8 mouse cellular contexts compared by ENCODE assay signal in the genomic region with DNA sequence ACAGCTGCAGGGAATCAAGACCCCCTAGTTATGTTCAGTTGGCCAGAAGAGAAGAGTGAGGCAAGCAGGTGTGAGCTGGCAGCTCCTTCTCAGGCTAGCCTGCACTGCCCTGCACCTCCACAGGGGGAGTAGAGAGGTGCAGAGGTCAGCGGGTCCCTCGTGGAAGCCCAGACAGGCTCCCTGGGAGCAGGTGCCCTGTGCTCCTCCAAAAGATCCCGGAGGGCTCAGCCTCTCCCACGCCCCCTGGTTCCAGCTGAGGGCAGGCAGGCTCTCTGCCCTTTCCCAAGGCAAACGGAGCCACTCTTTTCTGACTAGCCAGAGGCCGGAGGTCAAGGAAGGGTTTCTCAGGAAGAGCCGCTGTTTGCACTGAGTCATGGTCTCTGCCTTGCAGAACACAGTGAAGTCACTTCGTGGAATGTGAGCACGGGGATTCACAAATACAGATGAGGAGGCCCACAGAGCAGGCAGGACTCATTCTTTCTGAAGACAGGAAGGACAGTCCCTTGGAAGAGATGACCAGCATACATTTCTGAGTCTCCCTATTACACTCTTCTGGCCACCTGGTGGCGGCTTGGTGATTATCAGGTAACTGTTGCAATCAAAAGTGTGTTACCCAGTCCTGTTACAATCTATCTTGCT. TPM values are rescaled to one million over a fixed set of nuclear protein-coding genes. Genes with fewer than 3 reads are reported as not detected.
DNase-seq lines count a peak whose midpoint lies in the region; ATAC-seq and TF ChIP-seq lines count a peak whose summit lies in the region.

No protein-coding gene starts in this region.

- ATAC-seq in midbrain, embryonic 11.5 days (ENCODE audit: low FRiP score): no peak

- H3K4me3 ChIP-seq in embryonic fibroblast, embryonic 13.5 days (ENCODE audit: insufficient read depth, low read length): no peak overlapping the region
- no peak overlapping the region for H3K4me3 ChIP-seq in midbrain, embryonic 11.5 days (ENCODE audit: low read depth, low read length)

- no peaks in the 10 kb centered on the region for H3K36me3 ChIP-seq in midbrain, embryonic 11.5 days (ENCODE audit: control insufficient read depth, insufficient read depth, low read length)

- 4% methylated on average over 10 of the region's 10 CpGs for WGBS in midbrain, embryonic 11.5 days

- H3K9me3 ChIP-seq in midbrain, embryonic 11.5 days (ENCODE audit: control insufficient read depth, low read length): no peaks in the 10 kb centered on the region

- H3K9ac ChIP-seq in midbrain, embryonic 11.5 days (ENCODE audit: low read length): no peak overlapping the region; the same call in 1 of the 2 replicates

- TF ChIP-seq CTCF in embryonic fibroblast, embryonic 13.5 days (IDR thresholded peaks at IDR 0.05; ENCODE audit: borderline replicate concordance, insufficient read depth, low read length): peak; percentile 33; the same call in 1 of the 2 replicates

- no peak for TF ChIP-seq POLR2A in embryonic fibroblast, embryonic 13.5 days (IDR thresholded peaks at IDR 0.05; ENCODE audit: low read depth, low read length)

- no peak overlapping the region for H3K27ac ChIP-seq in embryonic fibroblast, embryonic 13.5 days (ENCODE audit: insufficient read depth, low read length)
- H3K27ac ChIP-seq in midbrain, embryonic 11.5 days (ENCODE audit: low read depth, low read length): peak overlapping the region; percentile 55; the same call in 1 of the 2 replicates

- no peaks in the 10 kb centered on the region for H3K4me1 ChIP-seq in embryonic fibroblast, embryonic 13.5 days (ENCODE audit: control insufficient read depth, insufficient read depth, low read length)
- H3K4me1 ChIP-seq in midbrain, embryonic 11.5 days (ENCODE audit: control insufficient read depth, insufficient read depth, low read length): peaks cover 50% of the 10 kb centered on the region

- peaks cover 92% of the 10 kb centered on the region for H3K27me3 ChIP-seq in midbrain, embryonic 11.5 days (ENCODE audit: control insufficient read depth, insufficient read depth, low read length)

- H3K4me2 ChIP-seq in midbrain, embryonic 11.5 days: no peak overlapping the region

- DNase-seq in embryo, embryonic 10 days (ENCODE audit: low spot score): peak; percentile 69
- DNase-seq in embryo, embryonic 9.5 days (ENCODE audit: extremely low spot score): no peak
- DNase-seq in Muller cell, postnatal 12 days (ENCODE audit: inconsistent ontology term): peak; percentile 77
- peak; percentile 56 for DNase-seq in kidney, postnatal 10 days
- DNase-seq in midbrain, embryonic 11.5 days (ENCODE audit: low spot score, missing footprints): peak; percentile 92
- peak; percentile 63 for DNase-seq in thymus, postnatal 14 days
- no peak for DNase-seq in urinary bladder, postnatal 14 days (ENCODE audit: low spot score)

RNA-seq across cellular contexts. Expression of a gene that starts 16.8 kb away (rescaled TPM):
- polyA plus RNA-seq in embryonic fibroblast, embryonic 13.5 days (2011; ENCODE audit: insufficient read length, low read depth, missing spikeins): not detected in 2 replicates
- 0.15 TPM in 1 of 2 replicates, not detected in the other for polyA plus RNA-seq in midbrain, embryonic 11.5 days (2014; fragmentation: Nextera tagmentation; extraction: Ambion mirVana)

RNA-seq across cellular contexts. Expression of a gene that starts 49.3 kb away (rescaled TPM):
- polyA plus RNA-seq in embryonic fibroblast, embryonic 13.5 days (2011; ENCODE audit: insufficient read length, low read depth, missing spikeins): not detected in 2 replicates
- 0.11 TPM in 1 of 2 replicates, not detected in the other for polyA plus RNA-seq in midbrain, embryonic 11.5 days (2014; fragmentation: Nextera tagmentation; extraction: Ambion mirVana)

RNA-seq across cellular contexts. Expression of a gene that starts 59.1 kb away (rescaled TPM):
- polyA plus RNA-seq in embryonic fibroblast, embryonic 13.5 days (2011; ENCODE audit: insufficient read length, low read depth, missing spikeins): 3.9 and 5.5 TPM in 2 replicates
- 7.5 and 7.9 TPM in 2 replicates for polyA plus RNA-seq in midbrain, embryonic 11.5 days (2014; fragmentation: Nextera tagmentation; extraction: Ambion mirVana)

RNA-seq across cellular contexts. Expression of a gene that starts 59.2 kb away (rescaled TPM):
- 223 and 264 TPM in 2 replicates for polyA plus RNA-seq in embryonic fibroblast, embryonic 13.5 days (2011; ENCODE audit: insufficient read length, low read depth, missing spikeins)
- 746 and 783 TPM in 2 replicates for polyA plus RNA-seq in midbrain, embryonic 11.5 days (2014; fragmentation: Nextera tagmentation; extraction: Ambion mirVana)

Comparison
In these comparisons a context has a peak if more than half of its experiments do, and no peak if none do; other contexts are left out.
1. DNase-seq: peak in embryo, embryonic 10 days (single experiment), Muller cell, postnatal 12 days (single experiment), kidney, postnatal 10 days (single experiment), midbrain, embryonic 11.5 days (single experiment) and thymus, postnatal 14 days (single experiment); none in embryo, embryonic 9.5 days (single experiment) and urinary bladder, postnatal 14 days (single experiment).